Mouse (Mus musculus) frontal cortex, postnatal 14 days (tissue): ENCODE measurements around the gene Ankrd22.
"Not testable (repeated sequence)": the region's sequence is repeated elsewhere in the genome, so short reads cannot be mapped to it uniquely, and the experiment has no call there.

Source experiments
- DNase-seq, 2 experiments: peaks; one replicate each; pipeline ENCODE4 v3.0.0; 2022; ENCODE audit warnings: low spot score in 2 of 2

Ankrd22 gene

DNA sequence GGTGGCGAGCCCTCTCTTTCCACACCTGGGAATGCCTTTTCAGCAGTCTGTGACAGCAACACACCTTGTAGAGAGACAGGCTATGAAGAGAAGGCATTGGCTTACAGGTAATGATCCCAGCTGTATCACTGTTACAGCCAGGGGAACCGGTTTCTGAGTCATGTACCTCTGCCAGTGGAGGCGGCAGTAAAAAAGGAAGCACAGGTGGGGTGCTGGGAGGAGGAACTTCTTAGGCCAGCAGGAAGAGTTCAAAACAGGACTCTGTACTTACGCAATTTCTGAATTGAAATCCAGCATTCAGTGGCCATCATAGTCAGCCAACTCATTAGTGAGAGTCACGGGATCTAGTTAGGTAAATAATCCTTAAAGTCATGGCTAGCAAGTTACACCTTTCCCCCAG, at the start of gene Ankrd22:
Gene Ankrd22, minus strand, starts transcription at position 163 of the 400 bp plus-strand sequence.
- DNase-seq = no peak

DNA sequence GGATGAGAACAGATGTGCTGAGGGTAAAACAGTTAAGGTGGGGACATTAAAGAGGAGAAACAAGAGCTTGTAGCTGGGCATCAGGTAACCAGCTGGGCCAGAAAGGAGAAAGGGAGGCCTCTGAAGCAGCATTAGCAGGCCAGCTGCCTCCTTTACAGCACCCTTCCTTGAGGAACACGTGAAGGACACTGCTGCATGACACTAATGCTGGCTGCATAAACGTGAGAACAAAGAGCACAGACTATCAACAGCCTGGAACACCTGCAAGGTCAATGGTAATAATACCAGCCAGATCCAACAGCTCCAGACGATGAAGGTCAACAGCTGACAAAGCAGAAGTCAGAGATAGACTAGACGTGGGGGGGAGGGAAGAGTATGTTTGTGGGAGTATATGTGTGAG, 48.3 kb upstream of the Ankrd22 start:
- no peak for DNase-seq

DNA sequence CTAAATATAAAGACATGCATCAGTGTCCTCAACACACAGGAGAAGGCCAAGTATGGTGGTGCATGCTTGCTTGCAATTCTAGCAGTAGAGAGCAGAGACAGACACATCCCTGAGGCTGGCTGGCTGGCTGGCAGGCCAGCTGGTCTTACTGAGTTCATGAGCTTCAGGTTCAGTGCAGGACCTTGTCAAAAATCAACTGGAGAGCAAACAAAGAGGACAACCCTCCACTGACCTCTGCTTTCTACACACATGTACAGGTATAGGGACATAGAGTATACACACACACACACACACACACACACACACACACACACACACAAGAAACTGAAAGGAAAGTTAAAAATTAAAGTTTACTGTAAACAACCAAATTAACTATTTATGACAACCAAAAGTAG, 47.4 kb upstream of the Ankrd22 start:
- no peak for DNase-seq

DNA sequence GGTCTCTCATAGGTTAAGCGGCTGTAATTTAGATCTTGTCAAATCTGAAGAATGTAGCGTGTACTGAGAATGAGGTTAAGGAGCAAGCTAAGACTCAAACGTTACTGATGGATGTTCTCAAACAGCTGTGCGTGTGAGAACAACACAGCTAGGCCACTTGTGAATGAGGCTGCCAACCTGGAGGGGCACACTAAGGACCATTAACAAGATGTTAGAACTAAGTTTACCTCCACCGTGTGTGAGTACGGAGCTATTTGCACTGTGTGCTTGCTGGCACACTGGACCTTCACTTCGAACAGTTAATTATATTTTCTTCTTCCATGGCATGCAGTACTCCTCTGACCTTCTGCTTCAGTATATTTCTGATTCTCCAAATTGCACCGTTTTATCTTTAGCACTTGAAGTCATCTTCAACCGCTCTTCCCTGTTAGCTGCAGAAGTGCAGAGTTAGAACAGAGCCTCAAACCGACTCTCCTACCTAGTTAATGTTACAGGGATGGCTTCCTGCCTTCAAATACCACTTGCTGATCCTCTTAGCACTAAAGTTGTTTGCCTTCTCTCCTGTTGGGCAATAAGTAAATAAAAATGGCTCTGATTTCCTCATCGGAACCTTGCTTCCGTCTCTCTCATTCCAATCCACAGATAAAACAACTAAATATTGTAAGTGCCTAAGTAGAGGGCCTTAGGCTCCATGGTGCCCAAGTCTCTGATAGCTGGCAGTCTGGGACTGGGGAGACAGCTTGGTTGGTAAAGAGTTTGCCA, 46.8 kb upstream of the Ankrd22 start:
- DNase-seq = no peak

DNA sequence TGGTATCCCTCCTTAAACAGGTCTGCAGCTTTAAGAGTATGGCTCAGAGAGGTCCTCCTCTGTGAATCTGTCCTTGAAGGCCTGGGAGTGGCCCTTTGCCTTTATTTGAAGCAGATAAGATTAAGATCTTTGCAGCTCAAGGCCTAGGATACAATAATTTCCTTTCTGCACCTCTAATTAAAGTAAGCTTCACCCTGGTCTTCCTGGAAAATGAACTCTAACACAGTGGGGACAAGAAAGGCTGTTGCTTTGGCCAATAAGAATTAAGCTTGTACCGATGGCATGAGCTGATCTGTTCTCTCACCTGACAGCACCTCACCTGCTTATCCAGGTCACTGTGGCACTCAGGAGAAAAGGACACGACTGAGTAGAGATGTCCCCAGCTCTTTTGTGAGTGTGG, 45.0 kb upstream of the Ankrd22 start:
- DNase-seq = no peak

DNA sequence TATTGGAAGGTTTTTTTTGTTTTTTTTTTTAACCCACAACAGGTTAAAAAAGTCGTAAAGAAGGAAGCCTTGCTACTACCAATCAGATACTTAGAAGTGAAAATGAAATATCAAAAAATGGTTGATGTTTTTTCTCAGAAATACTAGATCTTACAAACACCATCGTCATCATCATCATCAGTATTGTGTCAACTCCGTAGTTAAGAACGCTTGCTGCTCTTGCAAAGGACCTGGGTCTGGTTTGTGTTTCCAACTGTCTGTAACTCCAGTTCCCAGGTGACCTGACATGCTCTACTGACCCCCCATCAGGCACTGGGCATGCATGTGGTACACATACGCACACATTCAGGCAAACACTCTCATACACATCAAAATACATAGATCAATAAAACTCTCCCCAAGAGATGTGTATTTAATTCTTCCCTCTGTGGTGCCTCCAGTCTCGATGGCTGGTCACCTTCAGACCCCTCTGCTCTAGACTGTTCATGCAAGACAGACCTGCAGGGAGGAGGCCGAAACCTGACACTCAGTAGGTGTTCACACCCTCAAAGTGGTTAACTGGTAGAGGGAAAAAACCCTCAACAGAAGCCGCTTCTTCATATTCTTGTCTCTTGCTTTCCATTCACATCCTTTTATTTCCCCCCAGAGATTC, 44.2 kb upstream of the Ankrd22 start:
- DNase-seq = no peak

DNA sequence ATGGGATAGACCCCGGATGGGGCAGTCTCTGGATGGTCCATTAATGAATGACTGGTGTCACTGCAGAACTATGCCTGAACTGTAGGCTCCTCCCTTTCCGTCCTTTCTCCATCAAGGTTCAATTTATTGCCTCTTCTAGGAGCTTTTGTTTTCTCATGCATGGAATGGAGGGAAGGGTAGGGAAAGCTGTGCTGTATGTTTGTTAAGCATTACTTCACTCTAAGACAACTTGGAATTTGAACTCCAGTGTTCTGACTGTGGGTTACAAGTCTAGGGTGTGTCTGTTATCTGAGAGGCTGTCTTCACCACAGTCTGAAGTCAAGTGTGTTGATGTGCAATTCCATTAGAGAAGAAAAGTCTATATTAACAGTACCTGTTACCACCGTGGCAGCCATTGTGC, 43.2 kb upstream of the Ankrd22 start:
- no peak for DNase-seq

DNA sequence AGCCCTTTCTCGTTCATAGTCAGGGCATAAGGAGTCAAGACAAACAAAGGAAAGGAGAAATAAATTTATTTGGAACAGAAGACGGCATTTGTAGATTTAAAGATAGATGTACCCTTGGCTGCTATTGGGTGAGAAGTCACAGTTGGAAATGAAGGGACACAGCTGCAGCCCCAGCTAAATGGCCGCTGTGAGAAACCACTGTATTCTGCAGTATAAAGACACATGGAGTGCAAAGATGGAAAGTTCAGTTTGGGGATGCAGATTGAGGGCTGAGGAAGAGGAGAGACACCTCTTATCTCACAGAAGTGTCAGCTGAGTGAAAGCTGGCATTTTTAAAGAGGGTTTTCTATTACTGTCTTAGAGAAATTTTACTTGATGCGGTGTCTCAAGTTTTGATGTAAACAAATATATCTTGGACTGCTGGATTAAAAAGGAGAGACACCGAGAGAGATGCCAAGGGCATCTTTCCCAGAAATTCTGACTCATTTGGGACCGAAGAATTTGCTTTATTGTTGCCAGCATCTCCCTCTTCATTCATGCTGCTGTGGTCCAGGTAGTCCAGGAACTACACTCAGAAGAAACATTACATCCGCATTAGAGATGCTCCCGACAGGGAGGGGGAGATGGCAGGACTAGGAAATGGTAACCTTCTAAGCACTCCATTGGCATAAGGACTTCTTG, 41.0 kb upstream of the Ankrd22 start:
- no peak for DNase-seq

DNA sequence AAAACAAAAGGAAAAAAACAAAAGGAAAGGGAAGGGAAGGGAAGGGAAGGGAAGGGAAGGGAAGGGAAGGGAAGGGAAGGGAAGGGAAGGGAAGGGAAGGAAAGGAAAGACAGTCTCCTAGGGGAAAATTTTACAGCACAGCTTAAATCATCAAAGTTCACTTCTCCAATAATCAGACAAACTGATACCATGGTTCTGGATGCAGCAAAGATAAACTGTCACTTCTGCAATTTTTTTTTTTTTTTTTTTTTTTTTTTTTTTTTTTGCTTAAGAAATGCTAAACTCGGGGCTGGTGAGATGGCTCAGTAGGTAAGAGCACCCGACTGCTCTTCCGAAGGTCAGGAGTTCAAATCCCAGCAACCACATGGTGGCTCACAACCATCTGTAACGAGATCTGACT, 40.3 kb upstream of the Ankrd22 start:
- DNase-seq = not testable (repeated sequence)

DNA sequence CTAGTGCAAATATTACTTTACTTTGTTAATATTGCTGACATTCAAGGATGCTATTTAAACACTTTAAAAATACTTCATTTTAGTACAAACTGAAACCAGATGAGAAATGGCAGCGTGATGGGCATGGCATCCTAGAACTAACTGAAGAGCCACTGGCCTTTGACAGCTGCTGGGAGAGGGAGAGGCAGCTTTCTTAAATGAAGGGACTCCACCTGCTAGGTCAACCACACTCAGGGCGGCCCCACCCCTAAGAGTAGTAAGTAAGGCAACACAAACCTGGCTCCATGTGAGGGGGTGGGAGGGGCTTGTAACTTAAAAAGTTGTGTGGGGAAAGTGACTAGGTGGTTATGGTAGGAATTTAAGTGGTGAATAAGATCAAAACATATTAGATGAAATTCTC, 36.8 kb upstream of the Ankrd22 start:
- DNase-seq = no peak

DNA sequence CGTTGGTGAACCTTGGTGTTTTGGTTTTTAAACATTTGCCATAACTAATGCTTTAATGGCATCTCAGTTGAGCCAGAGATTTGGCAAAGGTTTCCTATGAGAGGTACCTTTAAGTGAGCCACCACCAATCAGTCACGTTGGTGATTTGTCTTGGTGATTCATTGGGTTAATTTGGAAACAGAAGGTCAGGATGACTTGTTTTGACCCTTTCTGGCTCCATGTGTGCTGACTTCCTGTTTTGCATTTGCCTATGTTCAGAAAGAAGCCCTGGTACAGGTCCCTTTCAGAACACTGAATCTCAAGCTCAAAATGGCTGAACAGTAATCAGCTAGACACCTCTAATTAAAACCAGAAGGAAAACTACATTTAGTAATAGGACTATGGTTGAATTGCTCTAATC, 33.6 kb upstream of the Ankrd22 start:
- DNase-seq = no peak

DNA sequence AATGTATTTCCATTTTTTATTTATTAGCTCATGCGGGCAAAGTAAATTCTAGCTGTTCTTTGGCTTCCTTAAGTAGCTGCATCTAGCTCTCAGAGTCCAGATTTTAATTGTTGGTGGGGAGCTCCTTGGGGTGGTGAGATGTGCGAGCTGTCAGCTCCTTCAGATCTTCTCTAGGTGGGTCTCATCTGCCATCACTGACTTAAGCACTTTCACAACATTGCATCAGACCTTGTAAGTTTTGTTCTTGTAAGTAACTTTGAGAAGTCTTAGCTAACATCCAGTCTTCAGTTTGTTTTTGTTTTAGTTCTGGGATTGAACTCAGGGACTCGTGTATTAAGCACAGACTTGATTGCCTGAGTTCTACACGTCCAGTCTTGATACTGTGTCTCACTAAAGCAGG, 33.0 kb upstream of the Ankrd22 start:
- DNase-seq = no peak

DNA sequence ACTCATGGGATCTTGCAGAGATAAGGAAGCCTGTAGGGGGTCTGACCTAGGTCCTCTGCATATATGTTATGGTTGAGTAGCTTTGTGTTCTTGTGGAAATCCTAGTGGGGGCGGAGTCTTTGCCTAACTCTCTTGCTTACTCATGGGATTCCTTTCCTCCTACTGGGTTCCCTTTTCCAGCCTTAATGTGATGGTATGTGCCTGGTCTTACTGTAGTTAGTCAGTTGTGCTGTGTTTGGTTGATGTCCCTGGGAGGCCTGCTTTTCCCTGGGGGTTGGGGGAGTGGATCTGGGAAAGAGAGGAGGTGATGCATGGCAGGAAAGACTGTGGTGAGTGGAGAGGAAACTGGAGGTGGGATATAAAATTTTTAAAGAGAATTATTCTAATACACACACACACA, 32.2 kb upstream of the Ankrd22 start:
- no peak for DNase-seq

DNA sequence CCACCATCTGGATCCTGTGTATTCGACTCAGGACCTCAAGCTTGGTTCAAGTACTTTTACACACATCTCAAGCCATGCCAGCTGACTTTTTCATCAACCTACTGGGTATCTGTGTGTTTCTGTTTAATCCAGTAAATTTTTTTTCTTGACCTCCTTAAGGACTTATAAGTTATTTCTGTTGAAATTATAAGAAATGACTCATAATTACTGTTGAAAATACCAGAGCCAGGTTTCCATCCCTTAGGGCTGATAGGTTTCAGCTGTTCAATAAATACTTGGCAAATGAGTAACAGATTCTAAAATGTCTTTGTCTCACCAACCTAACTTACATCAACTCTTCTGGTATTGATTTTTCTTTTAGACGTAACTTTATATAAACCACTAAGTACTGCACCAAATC, 29.2 kb upstream of the Ankrd22 start:
- no peak for DNase-seq

DNA sequence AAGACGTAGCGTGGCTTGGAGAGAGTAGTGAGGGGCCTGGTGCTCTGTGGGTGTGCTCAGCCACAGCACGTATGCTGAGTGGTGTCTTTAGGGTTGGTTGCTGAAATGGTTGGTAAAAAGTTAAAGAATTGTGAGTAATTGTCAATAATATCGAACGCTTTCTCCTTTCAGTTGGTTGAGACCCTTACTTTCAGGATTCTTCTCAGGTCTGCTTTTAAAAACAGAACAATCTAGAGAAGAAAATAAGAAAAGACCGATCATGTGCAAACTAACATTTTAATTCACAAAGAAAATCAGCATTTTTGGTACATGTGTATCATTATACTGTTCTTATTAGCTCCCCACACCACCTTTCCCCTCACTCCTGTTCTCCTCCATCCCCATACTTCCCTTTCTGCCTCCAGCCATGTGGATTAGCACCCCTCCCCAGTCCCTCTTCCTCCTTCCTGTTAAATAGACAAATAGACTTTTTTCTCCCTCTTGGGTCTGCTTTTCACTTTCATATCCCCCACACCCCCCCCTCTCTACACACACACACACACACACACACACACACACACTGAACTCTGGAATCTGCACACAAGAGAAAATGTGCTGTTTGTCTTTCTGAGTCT, 28.4 kb upstream of the Ankrd22 start:
- DNase-seq = no peak

DNA sequence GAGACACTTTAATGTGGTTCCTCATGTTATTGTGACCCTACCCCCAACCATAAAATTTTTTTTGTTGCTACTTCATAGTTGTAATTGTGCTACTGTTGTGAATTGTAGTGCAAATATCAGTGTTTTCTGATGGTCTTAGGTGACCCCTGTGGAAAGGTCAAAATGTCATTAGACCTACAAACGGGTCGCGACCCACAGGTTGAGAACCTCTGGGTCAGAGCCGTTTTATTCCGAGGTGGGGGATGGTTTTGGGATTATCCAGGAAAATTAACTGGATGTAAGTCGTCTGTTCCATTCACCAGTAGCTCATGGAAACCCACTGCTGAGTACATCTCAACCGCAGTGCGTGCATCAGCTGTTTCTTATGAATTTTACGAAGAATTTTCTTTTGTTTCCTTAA, 27.8 kb upstream of the Ankrd22 start:
- no peak for DNase-seq

DNA sequence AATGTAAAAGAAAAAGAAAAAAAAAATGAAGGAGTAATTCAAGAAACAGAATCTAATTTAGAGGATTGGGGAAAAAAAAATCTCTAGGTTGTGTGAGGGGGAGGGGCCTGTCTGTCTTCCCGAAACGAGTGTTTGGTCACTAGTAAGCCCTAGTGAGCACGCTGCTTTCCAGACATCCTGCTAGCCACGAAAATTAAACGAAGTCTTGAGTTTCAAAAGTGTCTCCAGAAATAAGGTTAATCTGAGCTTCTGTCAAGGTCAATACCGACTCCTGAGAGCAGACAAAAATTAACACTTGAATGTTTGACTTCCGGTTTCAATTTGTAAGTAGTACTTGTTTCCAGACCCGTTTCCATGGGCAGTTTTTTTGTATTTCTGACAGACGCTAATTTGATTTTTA, 27.3 kb upstream of the Ankrd22 start:
- DNase-seq = peak in 1 of 2 experiments; percentile 14

DNA sequence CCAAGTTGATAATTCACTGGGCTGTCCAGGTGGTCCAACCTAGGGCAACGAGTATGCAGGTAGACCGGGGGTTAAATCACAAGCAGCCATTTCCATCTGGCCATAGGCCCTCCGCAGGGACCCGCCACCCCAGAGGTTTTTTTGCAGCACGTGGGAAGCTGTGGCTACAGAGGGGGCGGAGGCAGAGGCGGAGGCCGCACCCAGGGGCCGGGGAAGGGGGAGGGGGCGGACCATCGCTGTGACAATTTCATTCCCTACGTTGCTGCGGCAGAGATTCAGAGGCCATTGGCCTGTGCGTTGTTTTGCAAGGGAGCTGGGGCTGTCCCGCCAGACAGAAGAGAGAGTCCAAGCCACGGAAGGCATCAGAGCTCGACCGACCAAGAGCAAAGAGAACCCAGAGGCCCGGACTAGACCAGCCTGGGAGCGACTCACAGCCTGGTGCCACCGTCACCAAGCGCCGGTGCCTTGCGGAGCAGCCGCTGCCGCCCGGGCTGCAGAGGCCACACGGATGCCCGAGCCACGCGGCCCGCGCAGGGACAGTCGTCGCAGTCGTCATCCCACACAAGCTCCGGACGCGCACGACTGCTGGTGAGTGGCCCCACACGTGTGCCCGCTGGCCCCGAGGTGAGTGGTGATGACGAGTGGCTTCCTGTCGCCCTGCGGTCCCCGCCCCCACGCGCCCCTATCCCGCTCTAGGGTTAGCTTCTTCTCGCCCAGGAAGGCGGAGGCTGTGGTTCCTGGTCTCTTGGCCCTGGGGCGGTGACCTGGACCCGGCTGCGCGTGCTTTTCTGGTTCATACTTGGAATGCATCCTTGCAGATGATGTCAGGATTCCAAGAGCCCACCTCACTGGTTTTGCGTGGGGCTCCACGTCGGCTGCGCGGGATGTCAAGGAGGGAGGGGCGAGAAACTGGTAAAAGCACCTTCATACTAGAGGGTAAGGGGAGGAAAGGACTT, 26.4 kb upstream of the Ankrd22 start, which contains the start of gene Stambpl1:
Gene Stambpl1, plus strand, starts transcription at position 222 of the 956 bp plus-strand sequence.
- peak; percentile 63 to 65 for DNase-seq

DNA sequence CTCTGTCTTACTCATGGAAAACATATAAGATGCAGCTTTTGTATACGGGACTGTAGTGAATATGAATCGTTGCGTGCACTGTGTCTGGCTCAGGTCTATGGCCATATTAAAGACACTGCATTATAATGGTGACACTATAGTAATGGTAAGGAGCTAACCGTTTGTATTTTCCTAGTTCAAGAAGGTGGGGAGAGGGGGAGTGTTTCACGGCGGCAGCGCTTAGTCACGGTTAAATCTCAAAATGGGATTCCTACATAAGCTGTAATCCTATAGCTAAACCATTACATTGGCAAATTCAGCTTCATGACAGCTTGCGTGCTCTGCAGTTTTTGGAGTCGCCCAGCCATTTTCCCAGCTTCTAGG, 25.8 kb upstream of the Ankrd22 start:
- DNase-seq = peak in 1 of 2 experiments; percentile 14

DNA sequence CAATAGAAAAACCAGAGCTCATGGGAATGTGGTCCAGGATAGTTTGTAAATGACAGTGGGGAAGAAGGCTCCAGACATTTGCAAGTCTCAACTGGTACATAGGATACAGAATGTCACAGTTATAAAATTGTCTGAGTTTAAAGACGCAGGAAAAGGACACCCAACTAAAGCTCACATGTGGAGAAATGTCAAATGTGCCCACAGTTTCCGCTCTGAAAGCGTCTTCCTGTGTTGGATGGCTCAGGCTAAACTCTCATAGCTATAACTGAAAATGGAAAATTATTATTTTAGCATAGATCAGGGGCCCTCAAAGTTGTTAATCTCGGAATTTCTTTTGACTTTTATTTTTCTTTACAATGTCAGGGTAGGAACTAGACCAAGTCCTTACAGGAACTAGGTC, 21.0 kb upstream of the Ankrd22 start:
- DNase-seq = no peak

DNA sequence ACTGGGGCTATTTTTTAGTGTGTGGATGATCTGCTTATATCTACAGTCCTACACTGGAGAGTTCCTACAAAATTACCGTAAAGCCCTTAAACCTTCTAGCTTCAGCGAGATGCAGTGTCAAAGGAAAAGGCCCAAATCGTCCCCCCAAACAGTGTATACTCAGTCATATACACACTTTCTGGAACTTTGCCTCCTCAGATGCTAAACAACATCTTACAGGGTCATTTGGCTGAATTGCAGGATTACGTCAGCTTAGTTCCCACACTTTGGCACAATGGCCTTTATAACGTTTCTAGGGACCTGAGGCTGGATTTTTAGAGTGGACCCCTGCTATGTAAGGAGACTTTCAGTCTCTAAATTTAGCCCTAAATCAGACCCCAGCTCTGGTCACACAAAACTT, 16.6 kb upstream of the Ankrd22 start:
- no peak for DNase-seq
